Mouse (Mus musculus) brain, embryonic 14.5 days (tissue): Measurements from ENCODE around the gene 1700016C15Rik. TPM values are rescaled to one million over a fixed set of nuclear protein-coding genes. Genes with fewer than 3 reads are reported as not detected.

ENCODE experiments used
- DNase-seq: peaks from one replicate; pipeline ENCODE4 v3.0.0-alpha.2; 2011; ENCODE audit warnings: low read depth
- CTCF ChIP-seq: fragments of 200-500 bp; IDR thresholded peaks from 2 replicates; pipeline ENCODE4 v1.5.1; 2012; ENCODE audit warnings: inconsistent platforms, mild to moderate bottlenecking, moderate library complexity, borderline replicate concordance; ENCODE audit not compliant: insufficient read depth, insufficient read length; ENCODE audit errors: extremely low read depth
- POLR2A ChIP-seq: fragments of 200-500 bp; IDR thresholded peaks from 2 replicates; pipeline ENCODE4 v1.6.1; 2012; ENCODE audit warnings: mild to moderate bottlenecking, inconsistent platforms, borderline replicate concordance; ENCODE audit not compliant: poor library complexity, insufficient read depth, insufficient read length, severe bottlenecking; ENCODE audit errors: extremely low read depth
- polyA plus RNA-seq: library from polyadenylated mRNA; depleted of rRNA; stranded (reverse); fragments of >200 nt; gene quantifications from 2 replicates; pipeline ENCODE4 v1.2.3, GENCODE M21; 2012; rRNA removed

1700016C15Rik gene
- polyA plus RNA-seq, 1 experiment: not detected

DNA sequence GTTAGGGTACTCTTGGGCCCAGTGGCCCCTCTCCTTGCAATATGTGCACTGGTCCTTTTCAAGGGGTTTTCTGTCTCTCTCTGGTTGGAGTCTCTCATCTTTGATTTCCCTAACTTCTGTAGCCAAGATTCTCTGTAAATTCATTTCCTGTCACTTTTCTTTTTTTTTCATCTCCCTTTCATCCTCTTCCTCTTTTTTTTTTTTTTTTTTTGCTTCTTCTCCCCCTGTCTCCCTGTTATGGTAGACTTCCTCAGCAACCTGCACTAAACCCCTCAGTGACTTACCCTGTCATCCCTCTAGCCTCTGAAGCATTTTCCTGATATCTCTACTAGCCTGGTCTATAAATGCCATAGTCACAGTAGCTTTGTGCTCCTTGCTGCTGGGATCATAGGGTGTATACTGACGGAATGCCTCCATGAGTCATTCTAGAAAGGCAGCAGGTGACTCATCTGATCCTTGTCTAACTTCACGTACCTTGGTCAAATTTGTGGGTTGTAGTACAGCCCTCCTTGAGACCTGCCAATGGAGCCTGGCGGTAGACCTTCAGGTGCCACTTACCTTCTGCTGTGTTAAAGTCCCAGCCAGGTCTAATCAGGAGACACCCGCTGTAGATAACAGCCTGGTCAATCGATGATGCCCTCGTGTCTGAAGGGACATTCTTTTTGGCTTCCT, 18.4 kb downstream of the 1700016C15Rik start:
- TF ChIP-seq POLR2A (no peak), CTCF (no peak)
- DNase-seq: no peak

DNA sequence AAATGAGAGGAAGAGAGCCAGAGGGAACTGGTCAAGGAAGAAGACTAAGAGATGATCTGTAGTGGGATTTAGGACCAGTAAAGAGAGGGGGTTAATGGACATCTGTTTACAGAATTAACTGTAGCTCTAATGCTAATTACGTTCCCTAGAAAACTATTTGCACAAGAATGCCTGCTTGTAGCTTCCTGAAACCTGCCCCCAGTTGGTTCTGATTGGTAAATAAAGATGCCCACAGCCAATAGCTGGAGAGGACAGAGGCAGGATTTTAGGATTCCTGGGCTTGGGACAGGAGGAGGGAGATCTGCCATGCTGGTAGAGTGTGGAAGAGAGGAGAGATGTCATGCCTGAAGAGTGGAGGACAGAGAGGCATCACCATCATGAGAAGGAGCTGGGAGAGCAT, 23.9 kb downstream of the 1700016C15Rik start:
- TF ChIP-seq CTCF (no peak), POLR2A (no peak)
- DNase-seq: no peak

DNA sequence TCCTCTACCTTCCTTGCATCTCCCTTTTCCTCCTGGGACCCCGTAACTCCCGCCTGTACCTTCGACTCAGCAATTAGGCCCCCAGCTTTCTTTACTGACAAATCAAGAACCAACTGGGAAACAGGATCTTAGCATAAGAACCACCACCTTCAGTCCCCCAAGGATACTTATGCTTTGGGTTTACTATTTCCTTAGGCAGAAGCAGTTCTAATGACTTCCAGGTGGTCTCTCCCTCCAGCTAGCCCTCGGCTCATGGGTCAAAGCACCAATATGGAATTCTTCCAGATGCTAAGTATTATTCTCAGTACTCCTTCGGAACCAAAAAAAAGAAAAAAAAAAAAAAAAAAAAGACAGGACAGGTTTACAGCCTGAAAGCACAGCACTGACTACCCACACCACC, 27.6 kb downstream of the 1700016C15Rik start:
- no peak for DNase-seq
- TF ChIP-seq POLR2A (no peak), CTCF (no peak)

DNA sequence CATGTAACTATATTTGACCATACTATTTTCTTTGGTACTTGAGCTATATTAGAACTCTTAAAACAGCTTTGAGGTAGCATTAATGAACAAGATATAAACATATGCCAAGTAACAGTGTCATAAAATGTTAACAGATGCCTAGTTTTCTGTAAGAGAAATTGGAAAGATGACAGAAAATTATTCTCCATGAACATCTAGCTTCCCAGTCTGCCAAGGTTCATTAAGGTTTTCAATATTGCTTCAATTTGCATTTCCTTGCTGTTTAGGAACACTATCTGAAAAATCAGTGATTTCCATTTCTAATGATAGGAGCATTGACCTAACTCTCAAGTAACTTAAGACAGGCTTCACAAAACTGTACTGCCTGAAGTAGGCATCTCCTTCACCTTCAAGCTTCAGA, 39.3 kb downstream of the 1700016C15Rik start:
- peak; percentile 19 for DNase-seq
- TF ChIP-seq CTCF (no peak), POLR2A (no peak)

- TF ChIP-seq CTCF: no peak
- TF ChIP-seq POLR2A: no peak
- DNase-seq: no peak
These were observed 47.8 kb downstream of the 1700016C15Rik start for GRCm38 (mm10) chr1:177777397-177777796.

DNA sequence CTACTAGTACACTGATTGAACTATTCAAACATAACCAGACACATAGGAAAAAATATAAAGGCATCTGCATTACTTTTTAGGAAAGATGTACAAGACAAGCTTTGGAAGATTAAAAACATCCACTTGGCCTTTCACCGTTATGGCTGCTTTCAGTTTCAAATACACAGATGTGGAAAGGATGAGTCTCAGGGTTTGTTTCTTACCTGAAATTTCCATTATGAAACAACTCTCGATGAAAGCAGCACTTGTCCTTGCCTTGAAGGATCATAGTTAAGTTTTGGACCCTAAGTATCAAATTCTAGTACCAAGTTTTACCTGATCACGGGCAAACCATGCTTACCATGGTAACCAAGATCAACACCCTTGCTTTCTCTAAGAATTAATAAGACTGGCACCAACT, 63.2 kb downstream of the 1700016C15Rik start:
- no peak for TF ChIP-seq CTCF
- TF ChIP-seq POLR2A: no peak
- DNase-seq: no peak

DNA sequence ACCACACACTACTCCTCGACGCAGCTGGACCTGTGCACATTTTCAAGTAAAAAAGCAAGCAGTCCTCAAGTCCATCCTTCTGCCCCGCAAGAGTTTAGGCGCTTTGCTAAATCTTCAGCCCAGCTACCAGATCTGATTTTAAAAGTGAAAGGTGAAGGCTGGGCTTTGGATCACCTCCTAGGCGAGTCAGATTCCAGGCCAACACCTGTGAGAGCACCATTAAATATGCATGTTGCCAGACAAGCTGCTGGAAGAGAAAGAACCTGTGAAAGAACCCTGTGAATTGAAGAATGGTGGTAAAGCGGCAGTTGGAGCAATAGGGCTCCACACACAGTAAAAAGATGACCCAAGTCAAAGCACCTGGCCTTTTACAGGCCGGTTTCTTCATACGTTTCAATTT, 65.3 kb downstream of the 1700016C15Rik start:
- DNase-seq: peak; percentile 17
- no peak for TF ChIP-seq POLR2A
- no peak for TF ChIP-seq CTCF

DNA sequence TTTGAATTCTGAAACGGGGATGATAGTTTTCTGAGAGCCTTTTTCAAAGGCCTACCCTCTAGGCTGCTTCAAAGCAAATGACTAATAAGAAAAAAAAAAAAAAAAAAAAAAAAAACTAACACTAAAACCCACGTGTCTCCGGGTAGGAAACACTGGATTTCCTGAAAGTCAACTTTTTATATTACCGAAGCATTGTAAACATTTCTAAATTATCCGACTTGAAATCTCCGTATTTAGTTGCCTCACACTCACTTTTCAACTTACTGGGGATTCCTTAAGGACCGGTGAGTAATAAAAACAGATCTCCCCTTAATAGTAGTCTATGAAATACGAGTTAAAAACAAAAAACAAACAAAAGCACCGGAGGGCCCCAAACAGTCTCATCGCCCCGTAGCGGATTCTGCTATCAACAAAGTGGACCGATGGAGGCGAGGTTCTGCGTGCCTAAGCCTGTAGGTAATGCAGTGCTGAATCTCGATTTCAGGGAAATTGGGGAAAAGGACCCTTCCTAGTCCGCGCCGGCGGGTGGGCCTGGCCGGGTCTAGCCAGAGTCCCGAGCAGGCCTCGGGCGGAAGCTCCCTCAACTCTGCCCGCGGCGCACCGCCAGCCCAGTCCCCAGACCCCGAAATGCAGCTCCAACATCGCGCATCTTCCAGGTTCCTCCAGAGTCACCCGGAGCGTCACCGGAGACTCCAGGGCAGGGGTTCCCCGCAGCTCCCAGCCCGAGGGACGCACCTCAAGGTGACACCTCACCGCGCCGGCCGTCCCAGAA, 66.0 kb downstream of the 1700016C15Rik start:
- DNase-seq: no peak
- no peak for TF ChIP-seq CTCF
- TF ChIP-seq POLR2A: no peak

DNA sequence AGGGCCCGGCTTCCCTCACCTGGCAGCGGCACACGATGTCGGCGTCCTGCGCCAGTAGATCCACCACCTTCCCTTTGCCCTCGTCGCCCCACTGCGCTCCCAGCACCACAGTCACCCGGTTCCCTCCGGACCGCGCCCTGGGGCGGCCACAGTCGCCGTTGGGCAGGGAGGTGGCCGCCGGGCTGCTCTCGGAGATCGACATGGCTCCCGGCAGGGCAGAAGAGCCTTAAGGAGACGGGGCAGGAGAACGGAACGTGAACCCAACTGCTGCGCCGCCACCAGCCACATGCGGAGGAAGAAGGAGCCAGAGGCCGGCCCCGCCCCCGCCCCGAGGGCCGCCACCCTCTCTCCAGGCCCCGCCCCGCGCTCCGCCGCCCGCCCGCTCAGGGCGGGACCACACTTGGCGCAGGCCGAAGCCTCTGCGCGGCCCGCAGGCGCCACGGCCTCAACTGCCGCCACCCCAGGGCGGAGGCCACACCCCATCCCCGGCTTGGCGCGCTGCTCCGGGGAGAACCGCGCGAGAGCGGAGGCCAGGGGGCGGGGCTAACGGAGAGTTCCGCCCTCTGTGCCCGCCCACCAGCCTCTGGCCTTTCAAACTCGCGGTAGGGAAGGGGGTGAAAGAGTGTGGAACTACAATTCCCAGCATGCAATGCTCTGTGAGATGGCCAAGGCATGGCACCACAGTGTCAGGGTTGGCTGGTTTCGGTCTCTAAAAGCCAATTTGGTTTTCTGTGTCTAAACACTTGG, 66.8 kb downstream of the 1700016C15Rik start, which contains the start of gene Adss:
Gene Adss (minus strand): TSS at position 319 of the 747 bp plus-strand sequence.
- peak; percentile 99 for DNase-seq
- TF ChIP-seq POLR2A (peak; percentile 75), CTCF (no peak)

DNA sequence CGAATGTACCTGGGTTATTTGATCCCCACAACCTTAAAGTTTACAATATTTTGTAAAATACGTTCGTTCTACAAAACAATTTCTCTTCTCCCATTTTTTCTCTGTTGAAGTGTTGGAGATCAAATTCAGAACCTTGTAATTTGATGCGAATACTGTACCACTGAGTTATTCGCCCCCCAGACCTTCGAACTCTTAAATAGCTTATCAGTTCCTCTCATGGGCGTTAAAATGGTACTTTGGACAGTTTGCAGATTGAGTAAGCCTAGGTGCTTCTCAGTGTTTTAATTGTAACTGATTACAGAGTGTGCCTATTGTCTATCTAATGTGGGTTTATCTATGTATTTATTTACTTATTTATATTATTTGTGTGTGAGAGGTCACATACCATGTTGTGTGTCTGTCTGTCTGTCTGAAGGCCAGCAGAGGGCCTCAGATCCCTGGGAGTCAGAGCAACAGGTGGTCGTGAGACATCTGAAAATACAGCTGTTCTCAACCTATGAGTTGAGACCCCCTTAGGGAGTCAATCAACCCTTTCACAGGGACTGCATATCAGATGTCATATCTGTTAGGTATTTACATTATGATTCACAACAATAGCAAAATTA, 67.6 kb downstream of the 1700016C15Rik start:
- DNase-seq: peak; percentile 5
- TF ChIP-seq POLR2A (no peak), CTCF (no peak)

Other genes with a start within 250 kb of the 1700016C15Rik start
- 35.8 and 42.9 TPM in 2 replicates for gene Adss, start 66.7 kb downstream of the 1700016C15Rik start, polyA plus RNA-seq